Mouse (Mus musculus) NIH3T3 (cell line): Measurements from ENCODE around the gene Mroh8.
"Not testable (repeated sequence)": the region's sequence is repeated elsewhere in the genome, so short reads cannot be mapped to it uniquely, and the experiment has no call there.

Source experiments
- DNase-seq: peaks from one replicate; pipeline ENCODE4 v3.0.0-alpha.2; 2012; ENCODE audit warnings: low read depth

Mroh8 gene

GRCm38 (mm10) chr2:157190651-157191050 lies 88.7 kb downstream of the Mroh8 start:
- DNase-seq = no peak

- DNase-seq = no peak
Observed at GRCm38 (mm10) chr2:157187223-157187622, 92.1 kb downstream of the Mroh8 start.

GRCm38 (mm10) chr2:157186504-157186903 lies 92.8 kb downstream of the Mroh8 start:
- no peak for DNase-seq

GRCm38 (mm10) chr2:157185022-157185660 lies 94.2 kb downstream of the Mroh8 start:
- DNase-seq = no peak

- DNase-seq = no peak
Observed at GRCm38 (mm10) chr2:157178167-157178566, 101.2 kb downstream of the Mroh8 start.

- DNase-seq = no peak
Observed at GRCm38 (mm10) chr2:157176248-157176647, 103.1 kb downstream of the Mroh8 start.

- peak; percentile 43 for DNase-seq
Observed at GRCm38 (mm10) chr2:157174416-157174815, 104.9 kb downstream of the Mroh8 start.

- no peak for DNase-seq
Observed at GRCm38 (mm10) chr2:157173555-157173954, 105.8 kb downstream of the Mroh8 start.

GRCm38 (mm10) chr2:157172984-157173383 lies 106.4 kb downstream of the Mroh8 start:
- no peak for DNase-seq

GRCm38 (mm10) chr2:157170626-157171025 lies 108.7 kb downstream of the Mroh8 start:
- DNase-seq = no peak

- peak; percentile 21 for DNase-seq
Observed at GRCm38 (mm10) chr2:157170166-157170565, 109.2 kb downstream of the Mroh8 start.

GRCm38 (mm10) chr2:157166371-157167080 lies 112.8 kb downstream of the Mroh8 start:
- no peak for DNase-seq

GRCm38 (mm10) chr2:157165312-157166224 lies 113.8 kb downstream of the Mroh8 start:
- not testable (repeated sequence) for DNase-seq

GRCm38 (mm10) chr2:157164101-157164500 lies 115.2 kb downstream of the Mroh8 start:
- peak; percentile 11 for DNase-seq
